Mouse (Mus musculus) v-Abl transformed pro-B cells (cell line): Measurements from ENCODE around the gene Arhgdia.

Source experiments
- in situ Hi-C, 2 experiments: fragments of 400-800 bp; cut with MboI; formaldehyde crosslinking; loops; one replicate each; pipeline ENCODE4 v1.15.1; 2025; ENCODE audit not compliant: unreplicated experiment in 2 of 2

Gene Arhgdia

DNA sequence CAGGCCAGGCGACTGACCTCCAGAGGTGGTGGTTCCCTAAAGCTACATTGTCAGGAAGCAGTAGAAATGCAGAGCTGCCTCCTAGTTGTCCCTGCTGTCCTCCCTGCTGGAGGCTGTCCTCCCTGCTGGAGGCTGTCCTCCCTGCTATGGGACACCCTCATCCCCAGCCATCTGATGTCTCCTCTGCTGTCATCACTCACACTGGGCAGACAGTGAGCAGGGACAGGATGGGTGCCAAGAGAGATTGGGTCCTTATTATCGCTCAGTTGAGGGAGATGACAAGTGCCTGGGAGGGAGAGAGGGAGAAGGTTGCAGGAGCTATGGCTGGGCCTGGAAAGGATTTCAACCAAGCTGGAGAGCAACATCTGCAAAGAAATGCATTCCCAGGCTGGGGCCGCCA lies 46.3 kb downstream of the Arhgdia start:
- in situ Hi-C loops = no loop called here

DNA sequence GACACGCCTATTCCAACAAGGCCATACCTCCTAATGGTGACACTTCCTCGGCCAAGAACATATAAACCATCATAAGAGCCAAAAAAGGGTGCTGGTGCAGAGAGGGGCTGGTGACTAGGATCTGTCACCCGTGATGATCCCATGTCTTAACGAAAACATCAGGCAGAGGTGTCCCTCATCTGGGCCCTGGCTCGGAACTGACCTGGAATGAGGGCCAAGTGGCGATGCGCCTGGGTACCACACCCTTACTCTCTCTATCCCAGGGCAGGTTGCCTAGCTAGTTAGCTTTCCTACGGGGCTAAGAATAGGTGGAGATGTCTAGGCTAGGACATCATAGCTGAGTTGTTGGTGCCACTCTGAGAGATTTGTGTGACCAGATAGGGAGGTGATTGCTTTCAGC lies 47.3 kb downstream of the Arhgdia start:
- in situ Hi-C loops = no loop called here

- in situ Hi-C loops = no loop called here
These were observed 49.8 kb downstream of the Arhgdia start for GRCm38 (mm10) chr11:120531646-120532045.

GRCm38 (mm10) chr11:120530085-120530964 lies 51.1 kb downstream of the Arhgdia start, which contains the start of gene Gcgr:
Gene Gcgr, plus strand, starts transcription at chr11:120530699.
- in situ Hi-C loops = no loop called here

DNA sequence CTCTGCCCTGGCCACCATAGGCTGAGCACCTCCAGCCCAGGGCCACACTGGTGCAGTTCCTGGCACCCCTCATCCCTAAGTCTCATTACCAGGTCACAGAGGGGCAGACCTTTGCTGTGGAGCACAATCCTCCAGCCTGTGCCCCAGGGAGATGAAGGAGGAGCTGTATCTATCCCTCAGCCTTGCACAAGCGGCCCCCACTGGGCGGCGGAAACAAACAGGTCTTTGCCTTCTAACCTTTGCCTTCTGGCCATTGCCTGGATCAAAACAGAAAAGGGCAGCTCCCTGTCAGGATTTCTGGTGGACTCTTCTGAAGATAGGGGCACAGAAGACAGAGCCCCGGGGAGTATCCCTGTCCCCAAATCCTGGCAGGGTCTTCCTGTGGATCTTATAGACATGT lies 52.5 kb downstream of the Arhgdia start:
- in situ Hi-C loops = no loop called here
